Mouse (Mus musculus) midbrain, embryonic 11.5 days (tissue): ENCODE results near the gene Sf3a1. TPM values are rescaled to one million over a fixed set of nuclear protein-coding genes. Genes with fewer than 3 reads are reported as not detected.

ENCODE experiments used
- microRNA-seq: library from miRNA; unstranded; fragments of <30 nt; microRNA quantifications from one replicate; pipeline ENCODE4, GENCODE M21; 2017
- polyA plus RNA-seq: library from polyadenylated mRNA; unstranded; fragments of >200 nt; fragmentation: Nextera tagmentation; extraction: Ambion mirVana; gene quantifications from 2 replicates; pipeline ENCODE4 v1.2.1, GENCODE M21; 2014

Gene Sf3a1
- polyA plus RNA-seq, 1 experiment from 2014 or later = 93.6 TPM

Small RNA genes within 50 kb of the gene (microRNA-seq; reads per million reads assigned to microRNA genes)
- 8.9 reads per million, percentile 29 among the genes with 10 or more reads in this experiment for gene Mir3060

Other genes with a start within 250 kb of the Sf3a1 start
- gene Slc35e4, start 245.7 kb upstream of the Sf3a1 start, polyA plus RNA-seq = 3.2 and 3.5 TPM in 2 replicates
- gene Tcn2, start 228.2 kb upstream of the Sf3a1 start, polyA plus RNA-seq = 28.4 and 30.9 TPM in 2 replicates
- gene Pes1, start 196.4 kb upstream of the Sf3a1 start, polyA plus RNA-seq = 73.0 and 80.6 TPM in 2 replicates
- 0.14 TPM in 1 of 2 replicates, not detected in the other for gene 4930556J24Rik, start 183.6 kb upstream of the Sf3a1 start, polyA plus RNA-seq
- gene Gal3st1, start 176.7 kb upstream of the Sf3a1 start, polyA plus RNA-seq = not detected in 2 replicates
- not detected in 2 replicates for gene Sec14l4, start 128.9 kb upstream of the Sf3a1 start, polyA plus RNA-seq
- gene Sec14l3, start 95.5 kb upstream of the Sf3a1 start, polyA plus RNA-seq = not detected in 2 replicates
- gene Mtfp1, start 64.9 kb upstream of the Sf3a1 start, polyA plus RNA-seq = 5.7 TPM in 2 replicates
- gene Sec14l2, start 36.9 kb upstream of the Sf3a1 start, polyA plus RNA-seq = 1.9 TPM in 2 replicates
- 23.5 and 26.7 TPM in 2 replicates for gene Rnf215, start 25.1 kb upstream of the Sf3a1 start, polyA plus RNA-seq
- 2.5 and 3.1 TPM in 2 replicates for gene Ccdc157, start 57 bp upstream of the Sf3a1 start, polyA plus RNA-seq
- 14.6 and 17.3 TPM in 2 replicates for gene Tbc1d10a, start 26.4 kb downstream of the Sf3a1 start, polyA plus RNA-seq
- gene Castor1, start 57.9 kb downstream of the Sf3a1 start, polyA plus RNA-seq = 2.5 and 2.7 TPM in 2 replicates
- gene Osm, start 76.1 kb downstream of the Sf3a1 start, polyA plus RNA-seq = not detected in 2 replicates
- gene Lif, start 97.2 kb downstream of the Sf3a1 start, polyA plus RNA-seq = not detected in 2 replicates